Mouse (Mus musculus) kidney, postnatal 36 days (tissue): ENCODE data around the gene Il31ra.
A peak's percentile ranks its signal among the peaks of the same experiment; 100 is the strongest.

Source experiments
- DNase-seq, 2 experiments: peaks; one replicate each; pipeline ENCODE4 v3.0.0; 2021 to 2022; ENCODE audit warnings: mixed read lengths in 2 of 2

Il31ra gene

GRCm38 (mm10) chr13:112507691-112508090 lies 86.5 kb downstream of the Il31ra start:
- DNase-seq: no peak

DNA sequence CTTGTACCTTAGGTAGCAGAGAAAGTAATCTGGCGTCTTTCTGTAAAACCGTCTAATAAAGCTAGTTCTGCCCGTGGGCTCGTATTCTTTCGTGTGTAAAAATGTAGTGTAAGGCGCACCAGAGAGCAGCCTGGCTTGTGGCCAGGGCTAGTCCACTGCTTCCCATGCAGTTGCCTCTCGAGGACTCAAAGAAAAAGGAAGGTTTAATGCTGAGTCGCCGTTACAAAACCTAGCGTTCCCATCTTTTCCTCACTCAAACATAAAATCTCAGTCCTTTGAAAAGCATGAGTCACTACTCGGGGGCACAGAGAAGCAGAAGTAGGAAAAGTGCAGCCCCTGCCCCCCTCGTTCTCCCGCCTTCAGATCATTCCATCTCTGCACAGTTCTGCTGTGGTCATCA lies 87.4 kb downstream of the Il31ra start:
- DNase-seq: peak in 1 of 2 experiments; percentile 38

DNA sequence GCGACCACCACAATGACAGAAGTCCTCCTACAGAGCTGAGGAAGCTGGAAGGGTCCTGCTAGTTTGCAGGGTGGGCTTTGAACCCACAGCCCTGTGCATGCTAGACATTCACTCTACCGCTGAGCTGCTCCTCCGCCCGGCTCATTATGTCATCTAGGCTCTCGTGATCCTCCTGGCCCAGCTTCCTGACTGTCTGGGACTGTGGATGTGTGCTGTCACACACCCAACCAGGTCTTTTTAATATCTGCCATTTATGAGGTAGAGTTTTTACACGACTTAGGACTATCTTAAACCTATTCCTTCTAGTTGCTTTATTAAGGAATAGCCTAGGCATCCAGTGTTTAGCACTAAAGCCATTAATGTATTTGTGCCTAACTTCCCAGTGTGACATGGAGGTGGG lies 88.7 kb downstream of the Il31ra start:
- DNase-seq: no peak

GRCm38 (mm10) chr13:112503846-112504245 lies 90.3 kb downstream of the Il31ra start:
- no peak for DNase-seq

- DNase-seq: no peak
These were observed 93.7 kb downstream of the Il31ra start for GRCm38 (mm10) chr13:112500466-112500865.

DNA sequence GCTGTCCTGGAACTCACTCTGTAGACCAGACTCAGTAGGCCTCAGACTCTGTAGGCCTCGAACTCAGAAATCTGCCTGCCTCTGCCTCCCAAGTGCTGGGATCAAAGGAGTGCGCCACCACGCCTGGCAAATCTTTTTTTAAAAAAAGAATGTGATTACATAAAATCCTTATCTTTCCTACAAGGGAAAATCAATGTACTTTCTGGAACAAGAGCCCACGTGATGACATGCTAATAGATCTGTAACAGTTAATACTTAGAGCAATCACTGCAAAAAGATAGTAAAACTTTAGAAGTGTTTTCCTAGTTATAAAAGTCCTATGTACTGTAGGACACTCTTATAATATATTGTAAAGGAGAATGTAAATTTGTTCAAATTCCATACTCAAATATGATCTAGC lies 94.1 kb downstream of the Il31ra start:
- no peak for DNase-seq

- DNase-seq: no peak
These were observed 99.6 kb downstream of the Il31ra start for GRCm38 (mm10) chr13:112494590-112494989.

GRCm38 (mm10) chr13:112492285-112492678 lies 101.9 kb downstream of the Il31ra start:
- no peak for DNase-seq

DNA sequence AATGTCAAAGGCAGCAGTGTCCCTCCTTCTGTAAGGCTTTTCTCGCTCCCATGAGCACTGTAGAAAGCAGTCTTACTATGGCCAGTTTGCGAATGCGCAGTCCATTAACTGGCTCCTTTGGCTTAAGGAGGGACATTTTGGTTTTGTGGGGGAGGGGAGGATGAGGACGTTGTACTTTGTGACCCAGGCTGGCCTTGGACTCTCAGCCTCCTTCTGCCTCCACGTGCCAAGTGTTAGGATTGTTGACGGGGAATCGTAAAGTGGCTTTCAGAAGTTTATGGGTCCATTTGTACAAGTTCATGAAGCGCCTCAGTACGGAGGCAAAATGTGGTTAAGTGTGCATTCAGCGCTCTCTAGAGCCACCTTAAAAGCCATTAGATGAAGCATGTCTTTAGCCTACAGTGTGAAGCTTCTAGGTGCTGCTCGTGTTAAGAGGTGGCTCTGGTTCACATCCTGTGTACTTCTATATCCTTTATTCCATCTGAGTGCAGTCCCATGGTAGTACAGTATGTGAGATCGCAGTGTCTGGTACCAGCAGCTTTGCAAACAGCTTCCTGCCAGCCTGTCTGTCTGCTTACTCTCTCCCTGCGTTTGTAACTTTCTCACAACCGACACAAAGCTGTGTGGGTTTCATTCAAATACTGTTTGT lies 102.4 kb downstream of the Il31ra start:
- peak; percentile 53 to 70 for DNase-seq

GRCm38 (mm10) chr13:112490036-112490435 lies 104.1 kb downstream of the Il31ra start:
- no peak for DNase-seq

DNA sequence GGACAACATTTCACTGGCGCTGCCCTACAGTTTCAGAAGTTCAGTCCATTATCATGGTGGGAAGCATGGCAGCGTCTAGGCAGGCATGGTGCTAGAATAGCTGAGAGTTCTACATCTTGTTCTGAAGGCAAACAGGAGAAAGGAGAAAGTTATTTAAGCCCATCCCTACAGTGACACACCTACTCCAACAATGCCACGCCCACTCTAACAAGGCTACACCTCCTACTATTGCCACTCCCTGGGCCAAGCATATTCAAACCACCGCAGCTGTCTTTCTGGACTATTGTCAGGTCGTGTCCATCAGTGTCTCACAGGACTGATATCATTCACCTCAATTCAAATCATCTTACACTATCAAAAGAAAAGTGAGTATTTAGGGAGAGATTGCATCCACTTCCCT lies 107.5 kb downstream of the Il31ra start:
- DNase-seq: no peak

DNA sequence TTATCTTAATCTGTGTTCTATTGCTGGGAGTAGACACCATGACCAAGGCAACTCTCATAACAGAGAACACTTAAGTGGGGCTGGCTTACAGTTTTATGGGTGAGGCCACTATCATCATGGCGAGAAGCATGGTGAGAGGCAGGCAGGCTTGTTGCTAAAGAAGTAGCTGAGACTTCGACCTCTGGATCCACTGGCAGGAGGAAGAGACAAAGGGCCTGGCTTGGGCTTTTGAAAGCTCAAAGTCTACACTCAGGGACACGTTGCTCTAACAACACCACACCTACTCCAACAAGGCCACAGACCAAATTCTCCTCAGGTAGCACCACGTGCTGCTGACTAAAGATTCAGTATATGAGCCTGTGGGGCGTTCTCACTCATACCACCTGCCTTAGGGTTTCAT lies 107.9 kb downstream of the Il31ra start:
- DNase-seq: peak; percentile 57 to 73

DNA sequence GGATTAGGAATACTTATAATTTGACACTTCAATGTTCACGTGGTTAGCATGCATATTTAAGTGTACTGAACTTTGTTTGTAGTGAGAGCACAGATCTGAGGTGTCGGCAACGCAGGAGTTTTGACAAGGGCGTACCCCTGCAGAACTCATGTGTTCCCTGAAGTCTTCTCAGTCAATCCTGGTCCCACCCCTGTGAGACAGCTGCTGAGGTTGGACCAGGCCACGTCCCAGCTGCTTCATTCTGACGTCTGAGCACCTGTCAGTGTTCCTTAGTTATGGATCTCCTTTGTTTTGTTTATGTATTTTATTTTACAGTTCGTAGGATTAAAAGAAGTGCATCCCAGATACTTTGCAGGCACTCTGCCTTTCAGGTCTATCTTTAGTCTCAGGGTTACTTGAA lies 111.1 kb downstream of the Il31ra start:
- DNase-seq: no peak

- DNase-seq: no peak
These were observed 111.6 kb downstream of the Il31ra start for GRCm38 (mm10) chr13:112482525-112482924.

DNA sequence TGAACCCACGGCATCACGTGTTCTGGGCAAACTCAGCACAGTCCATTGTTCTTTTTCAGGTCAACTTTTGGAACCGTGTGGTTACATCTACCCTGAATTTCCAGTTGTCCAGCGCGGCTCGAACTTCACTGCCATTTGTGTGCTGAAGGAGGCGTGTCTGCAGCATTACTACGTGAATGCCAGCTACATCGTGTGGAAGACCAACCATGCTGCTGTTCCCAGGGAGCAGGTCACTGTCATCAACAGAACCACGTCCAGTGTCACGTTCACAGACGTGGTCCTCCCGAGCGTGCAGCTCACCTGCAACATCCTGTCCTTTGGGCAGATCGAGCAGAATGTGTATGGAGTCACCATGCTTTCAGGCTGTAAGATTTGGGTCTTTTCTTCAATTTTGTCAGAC lies 114.2 kb downstream of the Il31ra start:
- no peak for DNase-seq

GRCm38 (mm10) chr13:112479032-112479431 lies 115.1 kb downstream of the Il31ra start:
- DNase-seq: no peak

- no peak for DNase-seq
These were observed 120.1 kb downstream of the Il31ra start for GRCm38 (mm10) chr13:112473757-112474755.

GRCm38 (mm10) chr13:112472401-112473023 lies 121.6 kb downstream of the Il31ra start:
- no peak for DNase-seq

GRCm38 (mm10) chr13:112471201-112471600 lies 123.0 kb downstream of the Il31ra start:
- no peak for DNase-seq
